Mouse (Mus musculus): ENCODE results near the gene Mvd. TPM values are rescaled to one million over a fixed set of nuclear protein-coding genes. Genes with fewer than 3 reads are reported as not detected.

Mvd gene
- polyA plus RNA-seq, 1 experiment from 2014 or later = 62.3 TPM

- H3K4me1 ChIP-seq = peaks cover 13% of the 10 kb centered on the region
- peak within 1 kb of the TSS; percentile 23; the same call in 1 of the 2 replicates for H3K9ac ChIP-seq
- H3K9me3 ChIP-seq = no peaks in the 10 kb centered on the region
- H3K27ac ChIP-seq = no peak within 1 kb of the TSS
- ATAC-seq (replicated peaks) = peak; percentile 65
- H3K4me2 ChIP-seq = peak within 1 kb of the TSS; percentile 50
- WGBS = 6% methylated on average over 45 of the region's 45 CpGs
- H3K36me3 ChIP-seq (replicated peaks) = peaks cover 21% of the 10 kb centered on the region
- H3K27me3 ChIP-seq (replicated peaks) = no peaks in the 10 kb centered on the region
- peak within 1 kb of the TSS; percentile 25 for H3K4me3 ChIP-seq
These were observed 10.6 kb downstream of the Mvd start, which contains the start of gene Cyba for GRCm38 (mm10) chr8:122432443-122433268. TSS of gene Cyba (minus strand) at chr8:122432930.

DNA sequence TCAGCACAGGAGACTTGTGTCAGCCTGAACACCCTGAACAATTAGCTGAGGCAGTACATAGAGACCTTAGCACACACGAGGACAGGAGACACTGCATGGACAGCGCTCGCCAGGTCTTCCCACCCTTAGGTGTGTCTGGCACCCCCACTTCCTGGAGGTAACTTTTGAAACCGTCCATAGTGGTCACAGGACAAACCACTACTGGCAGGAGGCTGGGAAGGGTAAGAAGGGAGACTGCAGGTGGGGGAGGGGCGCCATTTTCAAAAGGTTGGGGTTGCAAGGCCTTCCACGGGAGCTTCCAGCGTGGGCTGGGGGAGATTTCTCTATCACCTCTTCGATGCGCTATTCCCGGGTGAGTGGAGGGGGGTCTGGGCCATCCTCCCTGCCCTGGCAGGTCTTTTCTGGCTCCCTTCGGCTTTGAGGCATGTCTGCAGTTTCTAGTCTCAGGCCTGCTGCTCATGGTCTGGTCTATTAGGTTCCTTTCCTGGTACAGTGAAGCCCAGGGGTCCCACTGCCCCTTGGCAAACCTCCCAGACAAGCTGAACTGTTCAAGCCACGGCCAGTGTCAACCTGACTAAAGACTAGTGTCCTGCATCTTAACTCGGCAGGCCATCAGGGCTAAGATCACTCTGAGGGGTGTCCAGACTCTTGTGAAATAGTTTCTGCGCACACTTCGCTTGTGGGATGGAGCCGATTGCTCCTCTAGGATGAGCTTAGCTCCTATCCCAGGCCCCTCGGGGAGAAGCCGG is 11.4 kb downstream of the Mvd start:
- Histone ChIP-seq H3K4me3 (peak overlapping the region; percentile 25), H3K9me3 (no peaks in the 10 kb centered on the region), H3K9ac (peak overlapping the region; percentile 23; the same call in 1 of the 2 replicates), H3K4me1 (peaks cover 13% of the 10 kb centered on the region), H3K27me3 (replicated peaks) (no peaks in the 10 kb centered on the region), H3K27ac (no peak overlapping the region), H3K4me2 (peak overlapping the region; percentile 50), H3K36me3 (replicated peaks) (peaks cover 14% of the 10 kb centered on the region)
- WGBS = 35% methylated on average over 18 of the region's 18 CpGs
- ATAC-seq (replicated peaks) = no peak

DNA sequence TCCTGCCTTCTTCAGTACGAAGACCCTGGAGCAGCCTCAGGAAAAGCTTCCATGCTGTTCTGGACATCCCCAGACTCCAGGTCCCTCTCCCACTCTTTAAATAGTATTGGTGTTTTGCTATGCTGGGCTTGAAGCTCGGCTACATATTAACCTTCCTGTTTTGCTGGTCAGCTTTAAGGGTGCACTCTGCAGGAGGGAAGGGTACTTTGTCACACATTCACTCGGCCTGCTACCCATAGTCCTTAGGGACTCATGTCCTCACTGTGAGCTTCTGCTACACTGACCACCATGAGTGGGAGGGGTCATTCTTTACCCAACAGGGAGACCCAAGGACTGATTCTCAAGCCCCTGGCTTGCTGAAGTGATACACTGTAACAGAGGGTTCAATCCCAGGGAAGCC is 12.6 kb downstream of the Mvd start:
- Histone ChIP-seq H3K9ac (no peak overlapping the region), H3K36me3 (replicated peaks) (peaks cover 10% of the 10 kb centered on the region), H3K4me1 (peaks cover 13% of the 10 kb centered on the region), H3K27ac (no peak overlapping the region), H3K4me3 (no peak overlapping the region), H3K27me3 (replicated peaks) (no peaks in the 10 kb centered on the region), H3K4me2 (no peak overlapping the region), H3K9me3 (no peaks in the 10 kb centered on the region)
- ATAC-seq (replicated peaks) = no peak
- 81% methylated on average over 3 of the region's 3 CpGs for WGBS

- Histone ChIP-seq H3K4me1 (peaks cover 13% of the 10 kb centered on the region), H3K9ac (no peak overlapping the region), H3K9me3 (no peaks in the 10 kb centered on the region), H3K4me2 (no peak overlapping the region), H3K27me3 (replicated peaks) (no peaks in the 10 kb centered on the region), H3K4me3 (no peak overlapping the region), H3K27ac (no peak overlapping the region), H3K36me3 (replicated peaks) (peaks cover 5% of the 10 kb centered on the region; the same call in 1 of the 2 replicates)
- ATAC-seq (replicated peaks) = no peak
- 86% methylated on average over 10 of the region's 10 CpGs for WGBS
These were observed 13.1 kb downstream of the Mvd start for GRCm38 (mm10) chr8:122430058-122430636.

GRCm38 (mm10) chr8:122428163-122428562 is 15.1 kb downstream of the Mvd start:
- 91% methylated on average over 9 of the region's 9 CpGs for WGBS
- Histone ChIP-seq H3K4me3 (no peak overlapping the region), H3K4me2 (no peak overlapping the region), H3K4me1 (peaks cover 13% of the 10 kb centered on the region), H3K36me3 (replicated peaks) (no peaks in the 10 kb centered on the region), H3K9me3 (no peaks in the 10 kb centered on the region), H3K27ac (no peak overlapping the region), H3K9ac (no peak overlapping the region), H3K27me3 (replicated peaks) (no peaks in the 10 kb centered on the region)
- no peak for ATAC-seq (replicated peaks)

DNA sequence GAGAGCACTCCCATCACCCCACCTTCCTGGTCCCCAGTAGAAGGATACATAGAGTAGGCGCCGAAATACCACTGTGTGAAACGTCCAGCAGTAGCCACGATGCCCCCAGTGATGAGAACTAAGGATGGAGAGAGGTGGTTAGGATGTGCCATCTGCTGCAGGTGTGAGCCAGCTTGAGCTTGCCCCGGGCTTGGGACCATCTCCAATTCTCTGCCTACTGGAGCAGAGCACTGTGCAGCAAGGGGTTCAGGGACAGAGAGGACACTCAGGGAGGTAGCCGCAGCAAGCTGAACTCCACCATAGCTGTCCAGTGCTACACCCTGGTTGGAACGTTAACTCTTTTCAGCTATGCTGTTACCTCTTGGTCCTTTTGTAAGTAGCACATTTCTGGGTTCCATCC is 15.6 kb downstream of the Mvd start:
- no peak overlapping the region for H3K27ac ChIP-seq
- no peaks in the 10 kb centered on the region for H3K36me3 ChIP-seq (replicated peaks)
- ATAC-seq (replicated peaks) = no peak
- 93% methylated on average over 7 of the region's 7 CpGs for WGBS
- no peak overlapping the region for H3K4me3 ChIP-seq
- no peaks in the 10 kb centered on the region for H3K27me3 ChIP-seq (replicated peaks)
- no peak overlapping the region for H3K9ac ChIP-seq
- H3K4me1 ChIP-seq = peaks cover 10% of the 10 kb centered on the region
- no peak overlapping the region for H3K4me2 ChIP-seq
- H3K9me3 ChIP-seq = no peaks in the 10 kb centered on the region

- Histone ChIP-seq H3K36me3 (replicated peaks) (no peaks in the 10 kb centered on the region), H3K4me2 (no peak overlapping the region), H3K9ac (no peak overlapping the region), H3K4me3 (no peak overlapping the region), H3K27me3 (replicated peaks) (no peaks in the 10 kb centered on the region), H3K4me1 (no peaks in the 10 kb centered on the region), H3K9me3 (no peaks in the 10 kb centered on the region), H3K27ac (no peak overlapping the region)
- WGBS = 74% methylated on average over 9 of the region's 9 CpGs
- no peak for ATAC-seq (replicated peaks)
These were observed 17.1 kb downstream of the Mvd start for GRCm38 (mm10) chr8:122426145-122426544.

DNA sequence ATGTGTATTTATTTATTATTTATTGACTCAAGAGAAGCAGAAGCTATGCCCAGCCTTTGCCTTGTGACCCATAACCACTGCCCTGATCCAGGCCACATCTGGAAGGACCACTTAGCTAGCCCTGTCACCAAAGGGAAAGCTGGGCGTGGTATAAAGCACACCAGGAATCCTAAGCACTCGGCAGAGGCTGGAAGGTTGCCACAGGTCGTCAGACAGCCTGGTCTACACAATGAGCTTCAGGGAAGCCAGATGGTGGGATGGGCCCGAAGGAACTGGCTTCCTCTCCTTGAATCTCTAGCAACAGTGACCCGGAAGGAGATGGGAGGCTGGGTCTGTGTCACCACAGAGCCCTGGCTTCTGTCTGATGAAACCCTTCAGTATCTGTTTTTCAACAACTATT is 19.6 kb downstream of the Mvd start:
- no peaks in the 10 kb centered on the region for H3K27me3 ChIP-seq (replicated peaks)
- no peak overlapping the region for H3K4me2 ChIP-seq
- WGBS = 60% methylated on average over 5 of the region's 5 CpGs
- no peak for ATAC-seq (replicated peaks)
- H3K4me3 ChIP-seq = no peak overlapping the region
- peaks cover 2% of the 10 kb centered on the region; the same call in 1 of the 2 replicates for H3K36me3 ChIP-seq (replicated peaks)
- H3K9me3 ChIP-seq = no peaks in the 10 kb centered on the region
- no peak overlapping the region for H3K27ac ChIP-seq
- no peaks in the 10 kb centered on the region for H3K4me1 ChIP-seq
- H3K9ac ChIP-seq = no peak overlapping the region

- no peak for ATAC-seq (replicated peaks)
- no peak overlapping the region for H3K27ac ChIP-seq
- H3K4me3 ChIP-seq = no peak overlapping the region
- peaks cover 7% of the 10 kb centered on the region; the same call in 1 of the 2 replicates for H3K36me3 ChIP-seq (replicated peaks)
- no peaks in the 10 kb centered on the region for H3K9me3 ChIP-seq
- no peak overlapping the region for H3K4me2 ChIP-seq
- H3K27me3 ChIP-seq (replicated peaks) = no peaks in the 10 kb centered on the region
- 86% methylated on average over 24 of the region's 24 CpGs for WGBS
- H3K9ac ChIP-seq = no peak overlapping the region
- H3K4me1 ChIP-seq = no peaks in the 10 kb centered on the region
These were observed 20.0 kb downstream of the Mvd start for GRCm38 (mm10) chr8:122423217-122423616.

- Histone ChIP-seq H3K9ac (no peak within 1 kb of the TSS), H3K27ac (no peak within 1 kb of the TSS), H3K4me3 (no peak within 1 kb of the TSS), H3K27me3 (replicated peaks) (no peaks in the 10 kb centered on the region), H3K9me3 (no peaks in the 10 kb centered on the region), H3K36me3 (replicated peaks) (peaks cover 12% of the 10 kb centered on the region; the same call in 1 of the 2 replicates), H3K4me1 (no peaks in the 10 kb centered on the region), H3K4me2 (no peak within 1 kb of the TSS)
- ATAC-seq (replicated peaks) = no peak
- WGBS = 82% methylated on average over 14 of the region's 14 CpGs
These were observed 21.7 kb downstream of the Mvd start, which contains the start of gene Il17c for GRCm38 (mm10) chr8:122421376-122422070. TSS of gene Il17c (plus strand) at chr8:122422020.

DNA sequence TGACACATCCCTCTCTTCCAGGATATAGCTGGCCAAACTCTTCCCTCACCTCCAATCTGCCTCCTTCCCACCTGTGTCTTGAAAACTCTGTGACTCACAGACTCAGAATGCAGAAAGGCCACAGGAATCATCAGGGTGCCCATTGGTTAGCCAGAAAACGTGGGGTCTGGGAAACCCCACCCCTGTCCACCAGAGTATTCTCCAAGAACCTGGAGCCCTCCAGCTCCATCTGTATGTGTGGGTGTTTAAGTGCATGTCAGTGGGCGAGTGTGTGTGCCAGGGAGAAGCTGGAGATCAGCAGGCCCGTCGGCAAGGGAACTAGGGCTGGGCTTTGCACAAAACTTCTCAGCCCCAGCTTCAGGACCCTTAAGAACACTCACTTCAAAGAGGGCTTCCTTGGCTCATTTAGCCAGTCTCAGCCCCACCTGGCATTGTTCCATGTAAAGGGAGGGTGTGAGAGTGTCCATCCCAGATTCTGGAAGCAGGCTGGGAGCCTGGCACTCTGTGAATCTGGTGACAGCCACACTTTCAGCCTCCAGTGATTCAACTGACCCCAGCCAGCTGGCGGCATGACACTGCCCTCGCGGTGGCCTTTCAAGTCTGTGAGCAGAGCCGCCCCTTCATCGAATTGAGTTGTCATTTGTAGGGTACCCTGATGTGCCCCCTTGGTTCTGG is 23.2 kb downstream of the Mvd start:
- Histone ChIP-seq H3K4me2 (no peak overlapping the region), H3K27ac (no peak overlapping the region), H3K36me3 (replicated peaks) (peaks cover 27% of the 10 kb centered on the region), H3K9me3 (no peaks in the 10 kb centered on the region), H3K9ac (no peak overlapping the region), H3K4me3 (no peak overlapping the region), H3K27me3 (replicated peaks) (no peaks in the 10 kb centered on the region), H3K4me1 (no peaks in the 10 kb centered on the region)
- ATAC-seq (replicated peaks) = no peak
- WGBS = 66% methylated on average over 9 of the region's 9 CpGs

All from midbrain, embryonic 15.5 days (tissue).